Mouse (Mus musculus) cerebellum, adult 2 months (tissue): ENCODE data around the gene Snx4. TPM values are rescaled to one million over a fixed set of nuclear protein-coding genes. Genes with fewer than 3 reads are reported as not detected.

Source experiments
- DNase-seq, 2 experiments: peaks; one replicate each; pipeline ENCODE4 v3.0.0; 2021
- H3K27ac ChIP-seq: fragments of 200-500 bp; 2 replicates; pipeline ENCODE4 v1.5.1; 2012; ENCODE audit warnings: low read length, control low read depth, inconsistent platforms; ENCODE audit not compliant: insufficient read depth
- H3K27me3 ChIP-seq: fragments of 200-500 bp; 2 replicates; pipeline ENCODE4 v1.6.1; 2012; ENCODE audit warnings: inconsistent platforms, mild to moderate bottlenecking, low read length, moderate library complexity; ENCODE audit not compliant: control insufficient read depth, insufficient read depth
- H3K4me1 ChIP-seq: fragments of 200-500 bp; 2 replicates; pipeline ENCODE4 v1.6.1; 2011; ENCODE audit warnings: low read length; ENCODE audit not compliant: control insufficient read depth, insufficient read depth
- H3K4me3 ChIP-seq: fragments of 200-500 bp; replicated peaks from 2 replicates; pipeline ENCODE3; 2011; ENCODE audit warnings: mild to moderate bottlenecking, low read depth, low read length, control low read depth; ENCODE audit not compliant: insufficient read depth
- CTCF ChIP-seq: fragments of 200-500 bp; IDR thresholded peaks from 2 replicates; pipeline ENCODE4 v1.5.1; 2011; ENCODE audit warnings: low read depth, mild to moderate bottlenecking, control low read depth, low read length, moderate library complexity, borderline replicate concordance; ENCODE audit not compliant: insufficient read depth
- POLR2A ChIP-seq: fragments of 200-500 bp; IDR thresholded peaks from 2 replicates; pipeline ENCODE4 v1.6.1; 2011; ENCODE audit warnings: low read length, control low read depth, borderline replicate concordance; ENCODE audit not compliant: insufficient read depth
- WGBS: fragments of 180-500 bp; shearing (Covaris S2); methylation state at CpG from one replicate; pipeline ENCODE4 v1.1.7; 2018; 5-methylcytosine and 5-hydroxymethylcytosine counted together
- polyA plus RNA-seq: library from polyadenylated mRNA; depleted of rRNA; stranded (reverse); fragments of >200 nt; gene quantifications from 2 replicates; pipeline ENCODE4 v1.2.3, GENCODE M21; 2012; rRNA removed

Snx4 gene
- polyA plus RNA-seq, 1 experiment, result 24.8 TPM

DNA sequence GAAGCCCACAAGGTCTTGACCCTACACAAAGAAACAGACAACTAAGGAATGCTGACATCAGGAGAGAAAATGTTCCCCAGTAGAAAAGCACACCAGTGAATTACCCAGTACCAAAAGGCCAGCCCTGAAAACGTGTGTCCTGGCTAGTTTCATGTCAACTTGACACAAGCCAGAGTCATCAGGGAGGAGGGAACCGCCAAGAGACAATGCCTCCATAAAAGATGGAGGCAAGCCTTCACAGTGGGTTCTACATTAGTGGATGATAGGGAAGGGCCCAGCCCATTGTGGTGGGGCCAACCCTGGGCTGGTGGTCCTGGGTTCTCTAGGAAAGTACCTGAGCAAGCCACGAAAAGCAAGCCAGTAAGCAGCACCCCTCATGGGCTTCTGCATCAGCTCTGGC, 95.1 kb downstream of the Snx4 start:
- TF ChIP-seq CTCF (no peak), POLR2A (no peak)
- WGBS, result 76% methylated on average over 3 of the region's 3 CpGs
- Histone ChIP-seq H3K27me3 (no peaks in the 10 kb centered on the region), H3K27ac (no peak overlapping the region), H3K4me1 (no peaks in the 10 kb centered on the region), H3K4me3 (no peak overlapping the region)
- DNase-seq, result no peak

DNA sequence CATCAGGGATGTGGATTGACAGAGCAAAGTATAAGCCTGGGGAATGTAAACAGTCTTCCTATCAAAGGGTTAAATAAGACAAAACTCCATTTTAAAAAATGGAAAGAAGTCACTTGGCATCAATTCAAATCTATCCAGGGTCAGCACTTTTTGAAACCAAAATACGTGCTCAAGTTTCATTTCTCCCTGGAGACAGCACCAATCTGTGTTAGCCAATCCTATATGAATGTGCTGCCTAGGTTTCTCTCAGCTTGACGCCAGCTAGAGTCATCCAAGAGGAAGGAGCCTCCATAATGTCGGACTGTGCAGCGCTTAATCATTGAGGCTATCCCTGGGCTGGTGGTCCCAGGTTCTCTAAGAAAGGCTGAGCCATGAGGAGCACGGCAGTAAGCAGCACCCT, 95.9 kb downstream of the Snx4 start:
- no peak for DNase-seq
- no peaks in the 10 kb centered on the region for H3K4me1 ChIP-seq
- H3K27ac ChIP-seq, result no peak overlapping the region
- WGBS, result 46% methylated on average over 5 of the region's 5 CpGs
- TF ChIP-seq CTCF, result no peak
- no peak for TF ChIP-seq POLR2A
- H3K27me3 ChIP-seq, result no peaks in the 10 kb centered on the region
- no peak overlapping the region for H3K4me3 ChIP-seq

Other genes with a start within 250 kb of the Snx4 start
- 1.7 and 2.2 TPM in 2 replicates for gene Iqcg, start 195.2 kb upstream of the Snx4 start, polyA plus RNA-seq
- gene Rpl35a, start 195.0 kb upstream of the Snx4 start, polyA plus RNA-seq, result 590 and 665 TPM in 2 replicates
- gene Lmln, start 188.9 kb upstream of the Snx4 start, polyA plus RNA-seq, result 12.2 and 14.1 TPM in 2 replicates
- gene Osbpl11, start 66.4 kb upstream of the Snx4 start, polyA plus RNA-seq, result 12.5 and 12.8 TPM in 2 replicates
- gene Zfp148, start 129.4 kb downstream of the Snx4 start, polyA plus RNA-seq, result 26.9 and 27.5 TPM in 2 replicates